Mouse (Mus musculus) small intestine, adult 2 months (tissue): ENCODE measurements around the gene Zfp511.

Experiments
- CTCF ChIP-seq: fragments of 200-500 bp; IDR thresholded peaks from 2 replicates; pipeline ENCODE4 v1.5.1; 2012; ENCODE audit warnings: low read depth, mild to moderate bottlenecking, control low read depth, inconsistent platforms, low read length, moderate library complexity, mixed read lengths; ENCODE audit not compliant: insufficient replicate concordance, insufficient read length; ENCODE audit errors: extremely low read depth
- POLR2A ChIP-seq: fragments of 200-500 bp; IDR thresholded peaks from 2 replicates; pipeline ENCODE4 v1.6.1; 2012; ENCODE audit warnings: low read depth, mild to moderate bottlenecking, control low read depth, inconsistent platforms, low read length, moderate library complexity

GRCm38 (mm10) chr7:140082242-140082678 lies 46.1 kb downstream of the Zfp511 start, which contains the start of gene Caly:
- no peak for TF ChIP-seq CTCF
- TF ChIP-seq POLR2A = no peak
